Mouse (Mus musculus): Measurements from ENCODE around the gene Mmp28.

- TF ChIP-seq MAX (IDR thresholded peaks at IDR 0.05; ENCODE audit: low read depth) (no peak), E2F4 (IDR thresholded peaks at IDR 0.05; ENCODE audit: insufficient read depth) (no peak), MYOD1 (IDR thresholded peaks at IDR 0.05; ENCODE audit: control insufficient read depth in 1 of 3, insufficient read length in 2 of 3, low read depth in 2 of 3) (no peak), POLR2A (IDR thresholded peaks at IDR 0.05; ENCODE audit: insufficient read length, low read depth) (no peak), CEBPB (IDR thresholded peaks at IDR 0.05; ENCODE audit: insufficient read depth, poor library complexity, severe bottlenecking) (no peak), USF1 (IDR thresholded peaks at IDR 0.05; ENCODE audit: low read depth) (no peak)
Measured at GRCm38 (mm10) chr11:83432533-83432932, 30.3 kb downstream of the Mmp28 start.
